Mouse (Mus musculus) CD4-positive, CD25-positive, alpha-beta regulatory T cell, adult 9 weeks (primary cell): ENCODE data around the gene Zfand3. TPM values are rescaled to one million over a fixed set of nuclear protein-coding genes. Genes with fewer than 3 reads are reported as not detected.

ENCODE experiments used
- polyA plus RNA-seq: library from polyadenylated mRNA; unstranded; fragments of 100-300 nt; shearing (Covaris generic); gene quantifications from one replicate; pipeline ENCODE4 v1.2.1, GENCODE M21; 2017

Gene Zfand3
- 19.6 TPM for polyA plus RNA-seq

GRCm38 (mm10) chr17:30004203-30005102 is at the start of gene Zfand3:
Gene Zfand3, plus strand, starts transcription at chr17:30004733.

GRCm38 (mm10) chr17:29970037-29970555 is 34.4 kb upstream of the Zfand3 start, which contains the start of gene Mdga1:
Gene Mdga1, minus strand, starts transcription at chr17:29970087.

Other genes starting within 250 kb of the Zfand3 start
- gene Mdga1, start 34.6 kb upstream of the Zfand3 start, polyA plus RNA-seq: not detected